Mouse (Mus musculus): Measurements from ENCODE around the gene Elp4. TPM values are rescaled to one million over a fixed set of nuclear protein-coding genes. Genes with fewer than 3 reads are reported as not detected.

Elp4 gene
- polyA plus RNA-seq, 1 experiment from 2014 or later = 13.4 TPM

- Histone ChIP-seq H3K4me1 (ENCODE audit: control insufficient read depth, low read depth, low read length) (no peaks in the 10 kb centered on the region), H3K27ac (ENCODE audit: low read length) (no peak overlapping the region), H3K36me3 (ENCODE audit: control insufficient read depth, insufficient read depth) (no peaks in the 10 kb centered on the region), H3K9me3 (replicated peaks; ENCODE audit: control insufficient read depth, low read length) (no peaks in the 10 kb centered on the region), H3K4me2 (ENCODE audit: low read depth, low read length) (no peak overlapping the region), H3K4me3 (ENCODE audit: low read depth, low read length) (no peak overlapping the region), H3K9ac (ENCODE audit: low read depth, low read length) (no peak overlapping the region), H3K27me3 (ENCODE audit: control insufficient read depth, insufficient read depth, low read depth, low read length) (peaks cover 100% of the 10 kb centered on the region)
- WGBS (ENCODE audit: insufficient replicate concordance) = 0% methylated on average over 11 of the region's 11 CpGs
- no peak for ATAC-seq (ENCODE audit: low read depth)
Measured at GRCm38 (mm10) chr2:105667626-105667950, 236.8 kb downstream of the Elp4 start.

- Histone ChIP-seq H3K36me3 (ENCODE audit: control insufficient read depth, insufficient read depth) (no peaks in the 10 kb centered on the region), H3K27me3 (ENCODE audit: control insufficient read depth, insufficient read depth, low read depth, low read length) (peaks cover 100% of the 10 kb centered on the region), H3K9ac (ENCODE audit: low read depth, low read length) (no peak overlapping the region), H3K4me3 (ENCODE audit: low read depth, low read length) (no peak overlapping the region), H3K4me1 (ENCODE audit: control insufficient read depth, low read depth, low read length) (no peaks in the 10 kb centered on the region), H3K9me3 (replicated peaks; ENCODE audit: control insufficient read depth, low read length) (no peaks in the 10 kb centered on the region), H3K4me2 (ENCODE audit: low read depth, low read length) (no peak overlapping the region), H3K27ac (ENCODE audit: low read length) (no peak overlapping the region)
- ATAC-seq (ENCODE audit: low read depth) = no peak
- WGBS (ENCODE audit: insufficient replicate concordance) = 2% methylated on average over 41 of the region's 41 CpGs
Measured at GRCm38 (mm10) chr2:105666763-105667625, 237.4 kb downstream of the Elp4 start.

- Histone ChIP-seq H3K36me3 (ENCODE audit: control insufficient read depth, insufficient read depth) (no peaks in the 10 kb centered on the region), H3K27me3 (ENCODE audit: control insufficient read depth, insufficient read depth, low read depth, low read length) (peaks cover 100% of the 10 kb centered on the region), H3K4me1 (ENCODE audit: control insufficient read depth, low read depth, low read length) (no peaks in the 10 kb centered on the region), H3K4me2 (ENCODE audit: low read depth, low read length) (no peak overlapping the region), H3K9me3 (replicated peaks; ENCODE audit: control insufficient read depth, low read length) (no peaks in the 10 kb centered on the region), H3K9ac (ENCODE audit: low read depth, low read length) (no peak overlapping the region), H3K4me3 (ENCODE audit: low read depth, low read length) (no peak overlapping the region), H3K27ac (ENCODE audit: low read length) (no peak overlapping the region)
- 3% methylated on average over 6 of the region's 6 CpGs for WGBS (ENCODE audit: insufficient replicate concordance)
- no peak for ATAC-seq (ENCODE audit: low read depth)
Measured at GRCm38 (mm10) chr2:105666331-105666730, 238.0 kb downstream of the Elp4 start.

- ATAC-seq (ENCODE audit: low read depth) = no peak
- H3K36me3 ChIP-seq (ENCODE audit: control insufficient read depth, insufficient read depth) = no peaks in the 10 kb centered on the region
- H3K9ac ChIP-seq (ENCODE audit: low read depth, low read length) = no peak overlapping the region
- H3K27me3 ChIP-seq (ENCODE audit: control insufficient read depth, insufficient read depth, low read depth, low read length) = peaks cover 100% of the 10 kb centered on the region
- no peak overlapping the region for H3K4me2 ChIP-seq (ENCODE audit: low read depth, low read length)
- no peaks in the 10 kb centered on the region for H3K4me1 ChIP-seq (ENCODE audit: control insufficient read depth, low read depth, low read length)
- no peak overlapping the region for H3K4me3 ChIP-seq (ENCODE audit: low read depth, low read length)
- WGBS (ENCODE audit: insufficient replicate concordance) = 13% methylated on average over 5 of the region's 5 CpGs
- no peak overlapping the region for H3K27ac ChIP-seq (ENCODE audit: low read length)
- no peaks in the 10 kb centered on the region for H3K9me3 ChIP-seq (replicated peaks; ENCODE audit: control insufficient read depth, low read length)
Measured at GRCm38 (mm10) chr2:105665491-105666250, 238.7 kb downstream of the Elp4 start.

- 14% methylated on average over 5 of the region's 5 CpGs for WGBS (ENCODE audit: insufficient replicate concordance)
- H3K4me1 ChIP-seq (ENCODE audit: control insufficient read depth, low read depth, low read length) = no peaks in the 10 kb centered on the region; the same call in 1 of the 2 replicates
- H3K4me3 ChIP-seq (ENCODE audit: low read depth, low read length) = no peak overlapping the region
- H3K27me3 ChIP-seq (ENCODE audit: control insufficient read depth, insufficient read depth, low read depth, low read length) = peaks cover 100% of the 10 kb centered on the region
- no peaks in the 10 kb centered on the region for H3K36me3 ChIP-seq (ENCODE audit: control insufficient read depth, insufficient read depth)
- H3K4me2 ChIP-seq (ENCODE audit: low read depth, low read length) = no peak overlapping the region
- no peak for ATAC-seq (ENCODE audit: low read depth)
- no peak overlapping the region for H3K9ac ChIP-seq (ENCODE audit: low read depth, low read length)
- no peaks in the 10 kb centered on the region for H3K9me3 ChIP-seq (replicated peaks; ENCODE audit: control insufficient read depth, low read length)
- no peak overlapping the region for H3K27ac ChIP-seq (ENCODE audit: low read length)
Measured at GRCm38 (mm10) chr2:105664996-105665395, 239.4 kb downstream of the Elp4 start.

- Histone ChIP-seq H3K4me1 (ENCODE audit: control insufficient read depth, low read depth, low read length) (no peaks in the 10 kb centered on the region; the same call in 1 of the 2 replicates), H3K27me3 (ENCODE audit: control insufficient read depth, insufficient read depth, low read depth, low read length) (peaks cover 100% of the 10 kb centered on the region), H3K9ac (ENCODE audit: low read depth, low read length) (no peak overlapping the region), H3K4me3 (ENCODE audit: low read depth, low read length) (no peak overlapping the region), H3K4me2 (ENCODE audit: low read depth, low read length) (no peak overlapping the region), H3K9me3 (replicated peaks; ENCODE audit: control insufficient read depth, low read length) (no peaks in the 10 kb centered on the region), H3K27ac (ENCODE audit: low read length) (no peak overlapping the region), H3K36me3 (ENCODE audit: control insufficient read depth, insufficient read depth) (no peaks in the 10 kb centered on the region)
- 2% methylated on average over 10 of the region's 10 CpGs for WGBS (ENCODE audit: insufficient replicate concordance)
- ATAC-seq (ENCODE audit: low read depth) = no peak
Measured at GRCm38 (mm10) chr2:105663101-105663511, 241.3 kb downstream of the Elp4 start.

GRCm38 (mm10) chr2:105662606-105663005 is 241.8 kb downstream of the Elp4 start:
- WGBS (ENCODE audit: insufficient replicate concordance) = 4% methylated on average over 7 of the region's 7 CpGs
- no peaks in the 10 kb centered on the region for H3K9me3 ChIP-seq (replicated peaks; ENCODE audit: control insufficient read depth, low read length)
- no peak overlapping the region for H3K4me2 ChIP-seq (ENCODE audit: low read depth, low read length)
- peaks cover 97% of the 10 kb centered on the region for H3K27me3 ChIP-seq (ENCODE audit: control insufficient read depth, insufficient read depth, low read depth, low read length)
- no peak for ATAC-seq (ENCODE audit: low read depth)
- no peaks in the 10 kb centered on the region for H3K36me3 ChIP-seq (ENCODE audit: control insufficient read depth, insufficient read depth)
- H3K4me3 ChIP-seq (ENCODE audit: low read depth, low read length) = no peak overlapping the region
- no peaks in the 10 kb centered on the region; the same call in 1 of the 2 replicates for H3K4me1 ChIP-seq (ENCODE audit: control insufficient read depth, low read depth, low read length)
- H3K9ac ChIP-seq (ENCODE audit: low read depth, low read length) = no peak overlapping the region
- no peak overlapping the region for H3K27ac ChIP-seq (ENCODE audit: low read length)

- ATAC-seq (ENCODE audit: low read depth) = no peak
- no peak overlapping the region for H3K9ac ChIP-seq (ENCODE audit: low read depth, low read length)
- H3K27me3 ChIP-seq (ENCODE audit: control insufficient read depth, insufficient read depth, low read depth, low read length) = peaks cover 94% of the 10 kb centered on the region
- H3K4me3 ChIP-seq (ENCODE audit: low read depth, low read length) = no peak overlapping the region
- no peak overlapping the region for H3K4me2 ChIP-seq (ENCODE audit: low read depth, low read length)
- WGBS (ENCODE audit: insufficient replicate concordance) = 6% methylated on average over 16 of the region's 16 CpGs
- H3K4me1 ChIP-seq (ENCODE audit: control insufficient read depth, low read depth, low read length) = no peaks in the 10 kb centered on the region; the same call in 1 of the 2 replicates
- H3K9me3 ChIP-seq (replicated peaks; ENCODE audit: control insufficient read depth, low read length) = no peaks in the 10 kb centered on the region
- H3K27ac ChIP-seq (ENCODE audit: low read length) = no peak overlapping the region
- H3K36me3 ChIP-seq (ENCODE audit: control insufficient read depth, insufficient read depth) = no peaks in the 10 kb centered on the region
Measured at GRCm38 (mm10) chr2:105662121-105662520, 242.2 kb downstream of the Elp4 start.

- no peak overlapping the region for H3K27ac ChIP-seq (ENCODE audit: low read length)
- H3K27me3 ChIP-seq (ENCODE audit: control insufficient read depth, insufficient read depth, low read depth, low read length) = peaks cover 94% of the 10 kb centered on the region
- no peaks in the 10 kb centered on the region; the same call in 1 of the 2 replicates for H3K4me1 ChIP-seq (ENCODE audit: control insufficient read depth, low read depth, low read length)
- H3K36me3 ChIP-seq (ENCODE audit: control insufficient read depth, insufficient read depth) = no peaks in the 10 kb centered on the region
- H3K9ac ChIP-seq (ENCODE audit: low read depth, low read length) = no peak overlapping the region
- H3K4me2 ChIP-seq (ENCODE audit: low read depth, low read length) = no peak overlapping the region
- no peaks in the 10 kb centered on the region for H3K9me3 ChIP-seq (replicated peaks; ENCODE audit: control insufficient read depth, low read length)
- ATAC-seq (ENCODE audit: low read depth) = no peak
- H3K4me3 ChIP-seq (ENCODE audit: low read depth, low read length) = no peak overlapping the region
- WGBS (ENCODE audit: insufficient replicate concordance) = 2% methylated on average over 18 of the region's 18 CpGs
Measured at GRCm38 (mm10) chr2:105661623-105662066, 242.7 kb downstream of the Elp4 start.

Data from liver, embryonic 16.5 days (tissue).